In genomic region chr11:90666916-90667315, GRCm38 (mm10) we compare ENCODE assay signal across 10 mouse cellular contexts. TPM values are rescaled to one million over a fixed set of nuclear protein-coding genes. Genes with fewer than 3 reads are reported as not detected.
A peak's percentile ranks its signal among the peaks of the same experiment; 100 is the strongest.
DNase-seq lines count a peak whose midpoint lies in the region; ATAC-seq and TF ChIP-seq lines count a peak whose summit lies in the region.
"Had no signal": no experiment of that assay in that cellular context is flagged by ENCODE, and none has a peak within 500 bp of the region (broad histone marks: within the 10 kb centered on the region; RNA-seq: fewer than 3 reads in every experiment).

No protein-coding gene starts in this region.

- no peak for DNase-seq in embryonic facial prominence, embryonic 10.5 days (ENCODE audit: low spot score)
- DNase-seq in lung, postnatal 25 days (ENCODE audit: low spot score), result no peak
- DNase-seq in limb, embryonic 14.5 days (ENCODE audit: low spot score), result no peak
- DNase-seq in thymus, postnatal 4 days, result no peak
- DNase-seq in thymus, postnatal 14 days, result no peak
- DNase-seq: heart, postnatal 4 days; kidney, adult 11 months had no signal

- peaks cover 14% of the 10 kb centered on the region; the same call in 1 of the 2 replicates for H3K36me3 ChIP-seq in embryonic facial prominence, embryonic 15.5 days
- H3K36me3 ChIP-seq in embryonic facial prominence, embryonic 10.5 days (replicated peaks), result peaks cover 10% of the 10 kb centered on the region
- H3K36me3 ChIP-seq in lung, embryonic 16.5 days (ENCODE audit: control insufficient read depth, insufficient read depth, low read length), result peaks cover 4% of the 10 kb centered on the region
- no peaks in the 10 kb centered on the region for H3K36me3 ChIP-seq in limb, embryonic 14.5 days (ENCODE audit: control insufficient read depth, insufficient read depth, low read length)

- ATAC-seq in embryonic facial prominence, embryonic 15.5 days (ENCODE audit: insufficient number of reproducible peaks, low FRiP score, low TSS enrichment, low read depth), result no peak
- no peak for ATAC-seq in lung, embryonic 16.5 days (ENCODE audit: low read depth)
- ATAC-seq in limb, embryonic 14.5 days (ENCODE audit: low FRiP score, low read depth), result no peak
- ATAC-seq in megakaryocyte-erythroid progenitor cell, adult 5-6 weeks (replicated peaks; ENCODE audit: low FRiP score, low TSS enrichment, poor library complexity, severe bottlenecking), result peak; percentile 62

- TF ChIP-seq POLR2A in limb, embryonic 14.5 days (IDR thresholded peaks at IDR 0.05; ENCODE audit: borderline replicate concordance, extremely low read depth, insufficient read depth, insufficient read length), result no peak

- H3K4me3 ChIP-seq in embryonic facial prominence, embryonic 15.5 days (replicated peaks), result no peak overlapping the region
- no peak overlapping the region for H3K4me3 ChIP-seq in embryonic facial prominence, embryonic 10.5 days
- no peak overlapping the region for H3K4me3 ChIP-seq in lung, embryonic 16.5 days (ENCODE audit: low read length)
- H3K4me3 ChIP-seq in limb, embryonic 14.5 days (replicated peaks; ENCODE audit: low read length), result no peak overlapping the region

- peaks cover 37% of the 10 kb centered on the region for H3K4me1 ChIP-seq in embryonic facial prominence, embryonic 15.5 days
- peaks cover 38% of the 10 kb centered on the region for H3K4me1 ChIP-seq in embryonic facial prominence, embryonic 10.5 days
- H3K4me1 ChIP-seq in lung, embryonic 16.5 days (replicated peaks; ENCODE audit: control insufficient read depth, insufficient read depth, low read length), result peaks cover 31% of the 10 kb centered on the region
- H3K4me1 ChIP-seq in limb, embryonic 14.5 days (ENCODE audit: control insufficient read depth, insufficient read depth, low read length), result peaks cover 32% of the 10 kb centered on the region

- H3K27me3 ChIP-seq in embryonic facial prominence, embryonic 15.5 days, result no peaks in the 10 kb centered on the region
- H3K27me3 ChIP-seq in embryonic facial prominence, embryonic 10.5 days (replicated peaks; ENCODE audit: low read depth, poor library complexity, severe bottlenecking), result no peaks in the 10 kb centered on the region
- H3K27me3 ChIP-seq in lung, embryonic 16.5 days (ENCODE audit: control insufficient read depth, insufficient read depth, low read depth, low read length), result no peaks in the 10 kb centered on the region
- H3K27me3 ChIP-seq in limb, embryonic 14.5 days (ENCODE audit: control insufficient read depth, insufficient read depth, low read length), result no peaks in the 10 kb centered on the region

- H3K27ac ChIP-seq in embryonic facial prominence, embryonic 15.5 days (replicated peaks), result 0 out of 2 replicates have a peak overlapping the region, but pooled peaks have one; percentile 87
- H3K27ac ChIP-seq in embryonic facial prominence, embryonic 10.5 days (replicated peaks), result no peak overlapping the region
- H3K27ac ChIP-seq in lung, embryonic 16.5 days (ENCODE audit: low read length), result peak overlapping the region; percentile 21; the same call in 1 of the 2 replicates
- H3K27ac ChIP-seq in limb, embryonic 14.5 days (replicated peaks; ENCODE audit: low read depth, low read length), result 0 out of 2 replicates have a peak overlapping the region, but pooled peaks have one; percentile 13

- no peaks in the 10 kb centered on the region for H3K9me3 ChIP-seq in embryonic facial prominence, embryonic 15.5 days (replicated peaks)
- H3K9me3 ChIP-seq in embryonic facial prominence, embryonic 10.5 days, result no peaks in the 10 kb centered on the region
- H3K9me3 ChIP-seq in lung, embryonic 16.5 days (ENCODE audit: control insufficient read depth, low read length), result no peaks in the 10 kb centered on the region
- H3K9me3 ChIP-seq in limb, embryonic 14.5 days (ENCODE audit: control insufficient read depth, low read length), result no peaks in the 10 kb centered on the region

- H3K4me2 ChIP-seq in embryonic facial prominence, embryonic 15.5 days (replicated peaks), result no peak overlapping the region
- H3K4me2 ChIP-seq in lung, embryonic 16.5 days (ENCODE audit: low read depth, low read length), result no peak overlapping the region
- no peak overlapping the region for H3K4me2 ChIP-seq in limb, embryonic 14.5 days (replicated peaks; ENCODE audit: low read depth, low read length, severe bottlenecking)

- H3K9ac ChIP-seq in embryonic facial prominence, embryonic 15.5 days, result no peak overlapping the region
- H3K9ac ChIP-seq in lung, embryonic 16.5 days (ENCODE audit: low read length), result no peak overlapping the region
- no peak overlapping the region for H3K9ac ChIP-seq in limb, embryonic 14.5 days (ENCODE audit: low read depth, low read length, severe bottlenecking)

- 81% methylated on average over 4 of the region's 4 CpGs for WGBS in embryonic facial prominence, embryonic 15.5 days
- WGBS in embryonic facial prominence, embryonic 10.5 days, result 83% methylated on average over 4 of the region's 4 CpGs
- 67% methylated on average over 4 of the region's 4 CpGs for WGBS in lung, embryonic 16.5 days
- 88% methylated on average over 4 of the region's 4 CpGs for WGBS in limb, embryonic 14.5 days

RNA-seq across cellular contexts. Expression of gene Tom1l1, which starts 21.2 kb away (rescaled TPM):
- 35.3 and 37.4 TPM in 2 replicates for polyA plus RNA-seq in embryonic facial prominence, embryonic 15.5 days (2015; fragmentation: Nextera tagmentation; extraction: Ambion mirVana)
- polyA plus RNA-seq in embryonic facial prominence, embryonic 10.5 days (2016; fragmentation: Nextera tagmentation; extraction: Ambion mirVana), result 19.3 and 20.6 TPM in 2 replicates
- polyA plus RNA-seq in lung, embryonic 16.5 days (2015; fragmentation: Nextera tagmentation; extraction: Ambion mirVana), result 40.3 and 41.7 TPM in 2 replicates
- polyA plus RNA-seq in limb, embryonic 14.5 days (2012; rRNA removed), result 12.7 and 18.4 TPM in 2 replicates
- 32.9 and 36.8 TPM in 2 replicates for polyA plus RNA-seq in limb, embryonic 14.5 days (2014; fragmentation: Nextera tagmentation; extraction: Ambion mirVana)
- 32.7 and 48.7 TPM in 2 replicates for total RNA-seq in megakaryocyte-erythroid progenitor cell, adult 5-6 weeks (2014; fragmentation: Nextera tagmentation)
- 78.0 and 82.5 TPM in 2 replicates for total RNA-seq in megakaryocyte-erythroid progenitor cell, adult 5-6 weeks (2017)

RNA-seq across cellular contexts. Expression of gene Cox11, which starts 28.9 kb away (rescaled TPM):
- polyA plus RNA-seq in embryonic facial prominence, embryonic 15.5 days (2015; fragmentation: Nextera tagmentation; extraction: Ambion mirVana), result 39.8 and 42.3 TPM in 2 replicates
- 30.2 and 36.4 TPM in 2 replicates for polyA plus RNA-seq in embryonic facial prominence, embryonic 10.5 days (2016; fragmentation: Nextera tagmentation; extraction: Ambion mirVana)
- 27.2 and 29.3 TPM in 2 replicates for polyA plus RNA-seq in lung, embryonic 16.5 days (2015; fragmentation: Nextera tagmentation; extraction: Ambion mirVana)
- polyA plus RNA-seq in limb, embryonic 14.5 days (2012; rRNA removed), result 33.7 and 34.9 TPM in 2 replicates
- polyA plus RNA-seq in limb, embryonic 14.5 days (2014; fragmentation: Nextera tagmentation; extraction: Ambion mirVana), result 26.6 and 28.1 TPM in 2 replicates
- 37.0 and 40.1 TPM in 2 replicates for total RNA-seq in megakaryocyte-erythroid progenitor cell, adult 5-6 weeks (2014; fragmentation: Nextera tagmentation)
- 15.5 and 37.0 TPM in 2 replicates for total RNA-seq in megakaryocyte-erythroid progenitor cell, adult 5-6 weeks (2017)

RNA-seq across cellular contexts. Expression of gene Stxbp4, which starts 29.0 kb away (rescaled TPM):
- polyA plus RNA-seq in embryonic facial prominence, embryonic 15.5 days (2015; fragmentation: Nextera tagmentation; extraction: Ambion mirVana), result 26.3 and 26.7 TPM in 2 replicates
- 37.9 and 38.6 TPM in 2 replicates for polyA plus RNA-seq in embryonic facial prominence, embryonic 10.5 days (2016; fragmentation: Nextera tagmentation; extraction: Ambion mirVana)
- polyA plus RNA-seq in lung, embryonic 16.5 days (2015; fragmentation: Nextera tagmentation; extraction: Ambion mirVana), result 20.5 and 22.4 TPM in 2 replicates
- polyA plus RNA-seq in limb, embryonic 14.5 days (2012; rRNA removed), result 11.1 and 12.1 TPM in 2 replicates
- 21.8 and 26.9 TPM in 2 replicates for polyA plus RNA-seq in limb, embryonic 14.5 days (2014; fragmentation: Nextera tagmentation; extraction: Ambion mirVana)
- total RNA-seq in megakaryocyte-erythroid progenitor cell, adult 5-6 weeks (2014; fragmentation: Nextera tagmentation), result 14.0 and 20.4 TPM in 2 replicates
- total RNA-seq in megakaryocyte-erythroid progenitor cell, adult 5-6 weeks (2017), result 4.1 and 7.0 TPM in 2 replicates
